Mouse (Mus musculus) lung, postnatal 0 days (tissue): ENCODE measurements around the gene Hectd4.

Experiments used
- CTCF ChIP-seq: IDR thresholded peaks from 2 replicates; pipeline ENCODE4 v1.5.1; 2016; ENCODE audit warnings: antibody characterized with exemption, mild to moderate bottlenecking
- EP300 ChIP-seq: IDR thresholded peaks from 2 replicates; pipeline ENCODE4 v1.6.1; 2016; ENCODE audit warnings: antibody characterized with exemption, mild to moderate bottlenecking, control low read depth

- no peak for TF ChIP-seq CTCF
- TF ChIP-seq EP300 = no peak
These were observed 4.8 kb downstream of the Hectd4 start for GRCm38 (mm10) chr5:121224856-121225255.
